Mouse (Mus musculus): ENCODE results near the gene Nudt8. TPM values are rescaled to one million over a fixed set of nuclear protein-coding genes. Genes with fewer than 3 reads are reported as not detected.

Gene Nudt8
- total RNA-seq, 2 experiments from 2014 or later = 9.9 to 10.2 TPM

DNA sequence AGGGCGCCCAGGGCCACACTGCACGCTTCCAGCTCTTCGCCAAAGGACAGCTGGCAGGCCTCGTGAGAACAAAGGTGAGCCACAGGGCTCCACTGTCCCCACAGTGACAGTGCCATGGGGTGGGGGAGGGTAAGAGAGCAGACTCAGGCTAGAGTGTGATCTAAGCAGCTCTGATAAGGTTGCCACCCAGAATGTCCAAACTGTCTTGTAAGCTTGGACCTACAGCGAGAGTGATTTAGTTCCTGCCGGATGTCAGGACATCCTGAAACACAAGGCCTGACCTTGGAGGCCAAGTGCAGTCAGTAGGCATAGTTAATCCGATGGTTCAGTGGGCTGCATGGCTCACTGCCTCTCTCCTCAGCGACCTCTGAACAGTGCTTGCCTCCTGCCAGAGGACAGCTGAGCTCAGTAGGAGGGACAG, 15.1 kb upstream of the Nudt8 start:
- DNase-seq (ENCODE audit: extremely low spot score in 1 of 2, low spot score in 1 of 2) = no peak

DNA sequence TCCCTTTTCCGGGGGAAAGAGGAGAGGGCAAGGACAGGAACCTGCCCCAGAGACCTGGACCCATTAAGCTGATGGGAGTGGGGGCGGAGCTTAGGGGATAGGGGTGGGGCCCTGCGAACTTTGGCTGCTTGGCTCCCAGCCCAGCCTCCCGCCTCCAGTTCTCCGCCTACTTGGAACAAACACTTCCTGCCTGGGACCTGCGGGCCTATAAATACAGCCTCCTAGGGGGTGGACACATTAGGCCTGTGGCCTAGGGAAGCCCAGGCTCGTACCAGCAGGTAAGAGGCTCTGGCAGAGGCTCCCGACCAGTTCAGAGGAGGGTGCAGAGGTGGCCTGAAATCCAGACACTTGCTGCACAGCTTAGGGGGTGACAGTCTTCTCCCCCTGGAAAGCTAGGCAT, 14.0 kb upstream of the Nudt8 start, which contains the start of gene Acy3:
Gene Acy3 (plus strand): TSS at position 237 of the 400 bp plus-strand sequence.
- peak in 1 of 2 experiments; percentile 29 for DNase-seq (ENCODE audit: extremely low spot score in 1 of 2, low spot score in 1 of 2)

DNA sequence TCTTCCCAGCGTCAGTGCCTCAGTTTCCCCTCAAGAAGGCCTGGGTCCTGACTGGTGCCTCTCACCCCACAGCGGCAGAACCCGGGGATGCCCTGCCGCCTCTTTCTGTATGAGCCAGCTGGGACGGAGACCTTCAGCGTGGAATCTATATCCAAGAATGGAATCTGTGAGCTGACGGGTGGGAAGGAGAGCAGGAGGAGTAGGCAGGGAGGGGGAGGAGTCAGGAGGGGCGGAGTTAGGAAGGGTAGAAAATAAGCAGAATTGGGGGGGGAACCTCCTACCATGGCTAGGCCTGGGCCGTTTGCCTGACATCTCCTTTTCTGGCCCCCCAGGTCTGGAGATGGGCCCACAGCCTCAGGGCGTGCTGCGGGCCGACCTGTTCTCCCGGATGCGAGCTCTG, 12.3 kb upstream of the Nudt8 start:
- DNase-seq (ENCODE audit: extremely low spot score in 1 of 2, low spot score in 1 of 2) = no peak

DNA sequence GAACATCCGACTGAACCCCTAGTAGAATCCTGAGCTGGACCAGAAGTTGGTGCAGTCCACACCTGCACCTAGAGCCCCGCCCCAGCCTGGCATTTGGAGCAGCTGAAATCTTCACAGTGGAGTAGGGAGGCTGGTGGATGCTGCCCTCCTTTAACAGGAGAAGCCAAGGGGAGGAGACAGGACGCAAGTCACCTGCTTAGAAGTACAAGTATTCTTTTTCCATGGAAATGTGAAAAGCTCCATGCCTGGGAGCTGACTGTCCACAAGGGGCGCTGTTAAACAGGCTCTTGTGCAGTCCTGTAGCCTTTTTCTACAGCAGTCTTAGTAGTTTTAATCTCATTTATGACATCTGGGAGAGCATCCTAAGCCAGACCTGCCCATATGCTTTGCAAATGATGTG, 11.6 kb upstream of the Nudt8 start:
- no peak for DNase-seq (ENCODE audit: extremely low spot score in 1 of 2, low spot score in 1 of 2)

DNA sequence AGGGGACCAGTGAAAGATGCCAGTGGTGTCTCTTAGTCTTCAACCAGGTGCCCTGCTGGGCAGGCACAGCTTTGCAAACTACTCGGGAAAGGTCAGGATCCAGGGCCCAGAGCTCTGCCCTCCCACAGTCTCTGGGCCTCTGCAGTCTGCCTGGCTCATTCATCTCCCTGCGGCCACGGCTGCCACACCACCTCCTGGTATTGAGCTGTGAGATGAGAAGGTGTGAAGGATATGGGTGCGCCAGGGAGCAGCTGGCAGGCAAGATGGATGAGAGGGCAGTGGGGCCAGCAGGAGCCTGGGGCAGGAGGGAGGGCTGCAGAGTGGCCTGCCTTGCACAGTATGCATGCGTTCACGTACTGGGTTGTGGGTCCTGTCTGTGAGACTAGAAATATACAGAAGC, 9.6 kb upstream of the Nudt8 start:
- no peak for DNase-seq (ENCODE audit: extremely low spot score in 1 of 2, low spot score in 1 of 2)

DNA sequence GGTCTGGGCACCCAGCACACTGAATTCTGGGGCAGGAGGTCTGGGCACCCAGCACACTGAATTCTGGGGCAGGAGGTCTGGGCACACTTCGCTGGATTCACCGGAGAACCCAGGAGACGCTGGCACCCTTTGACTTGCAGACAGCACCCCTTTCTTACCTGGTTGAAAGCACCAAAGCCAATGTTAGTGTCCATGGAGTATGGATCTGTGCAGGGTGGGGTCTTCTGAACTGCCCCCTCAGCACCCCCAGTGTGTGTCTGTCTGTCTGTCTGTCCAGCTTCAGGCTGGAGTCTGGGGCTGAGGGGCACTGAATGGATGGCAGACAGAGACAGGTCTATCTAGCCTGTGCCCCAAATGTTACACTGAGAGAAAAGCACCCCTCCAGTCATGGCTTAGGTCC, 8.8 kb upstream of the Nudt8 start:
- DNase-seq (ENCODE audit: extremely low spot score in 1 of 2, low spot score in 1 of 2) = no peak

DNA sequence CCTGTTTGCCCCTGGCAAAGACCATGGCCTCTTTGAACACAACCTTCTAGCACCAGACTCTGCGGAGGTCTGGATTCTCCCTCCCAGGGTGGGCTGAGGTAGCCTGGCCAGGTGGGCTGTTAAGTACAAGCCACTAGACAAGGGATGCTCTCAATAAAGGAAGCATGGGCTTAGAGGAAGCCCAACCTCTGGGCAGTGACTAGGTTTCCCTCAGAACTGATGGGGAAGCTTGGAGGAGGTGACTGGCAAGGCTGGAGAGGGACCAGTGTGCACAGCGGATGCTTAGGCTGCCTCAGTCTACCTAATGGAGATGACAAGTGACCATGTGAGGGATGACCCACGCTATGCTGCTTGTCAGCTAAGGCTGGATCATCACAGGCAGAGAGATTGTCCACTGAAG, 8.4 kb upstream of the Nudt8 start:
- DNase-seq (ENCODE audit: extremely low spot score in 1 of 2, low spot score in 1 of 2) = no peak

DNA sequence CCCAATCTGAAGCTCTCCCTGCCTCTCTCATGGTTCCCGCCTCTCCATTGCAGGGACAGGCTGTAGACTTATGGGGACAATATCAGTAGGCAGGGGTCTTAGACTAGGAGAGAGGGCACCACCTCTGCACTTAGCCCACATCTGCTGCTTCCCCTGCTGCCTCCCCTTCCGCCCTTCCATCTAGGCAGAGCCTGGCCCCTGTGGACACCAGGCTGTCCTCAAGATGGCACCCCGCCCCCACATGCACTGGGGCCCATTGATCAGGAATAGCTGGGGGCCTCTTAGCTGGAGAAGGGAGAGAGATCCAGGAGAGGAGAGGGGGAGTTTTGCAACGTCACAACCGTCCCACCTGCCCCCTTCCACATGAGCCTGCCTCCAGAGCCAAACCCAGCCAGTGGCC, 8.0 kb upstream of the Nudt8 start, which contains the start of gene Tbx10:
Gene Tbx10 (plus strand): TSS at position 337 of the 400 bp plus-strand sequence.
- DNase-seq (ENCODE audit: extremely low spot score in 1 of 2, low spot score in 1 of 2) = no peak

DNA sequence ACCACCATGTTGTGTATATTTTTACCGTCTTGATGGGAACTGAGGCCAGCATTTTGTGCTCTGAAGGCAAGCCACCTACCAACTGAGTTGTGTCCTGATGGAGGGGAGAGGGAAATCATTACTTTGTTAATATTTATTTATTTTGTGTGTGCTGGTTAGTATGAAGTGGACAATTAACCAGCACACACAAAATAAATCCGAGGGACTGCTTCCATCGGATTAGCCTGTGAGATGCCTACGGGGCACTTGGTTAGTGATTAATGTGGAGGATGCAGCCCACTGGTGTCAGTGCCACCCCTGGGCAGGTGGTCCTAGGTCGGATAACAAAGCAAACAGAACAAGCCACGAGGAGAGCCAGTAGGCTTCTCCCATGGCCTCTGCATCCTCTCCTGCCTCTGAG, 5.4 kb upstream of the Nudt8 start:
- DNase-seq (ENCODE audit: extremely low spot score in 1 of 2, low spot score in 1 of 2) = no peak

DNA sequence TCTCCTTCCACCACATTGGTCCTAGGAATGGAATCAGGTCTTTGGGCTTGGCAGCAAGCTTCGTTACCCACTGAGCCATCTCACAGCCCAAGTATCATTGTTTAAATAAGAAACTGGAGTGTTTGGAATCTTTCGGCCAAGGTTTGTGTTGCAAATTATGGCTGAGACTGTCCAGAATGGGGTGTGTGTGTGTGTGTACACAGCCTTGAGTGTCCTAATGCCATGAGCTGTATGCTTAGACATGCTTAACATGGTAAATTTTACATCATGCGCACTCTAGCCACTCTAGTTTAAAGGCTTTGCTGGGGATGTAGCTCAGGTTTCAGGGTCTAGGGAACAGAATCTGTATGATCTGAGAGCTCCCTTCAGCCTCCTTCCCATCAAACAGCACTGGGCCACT, 4.9 kb upstream of the Nudt8 start:
- no peak for DNase-seq (ENCODE audit: extremely low spot score in 1 of 2, low spot score in 1 of 2)

DNA sequence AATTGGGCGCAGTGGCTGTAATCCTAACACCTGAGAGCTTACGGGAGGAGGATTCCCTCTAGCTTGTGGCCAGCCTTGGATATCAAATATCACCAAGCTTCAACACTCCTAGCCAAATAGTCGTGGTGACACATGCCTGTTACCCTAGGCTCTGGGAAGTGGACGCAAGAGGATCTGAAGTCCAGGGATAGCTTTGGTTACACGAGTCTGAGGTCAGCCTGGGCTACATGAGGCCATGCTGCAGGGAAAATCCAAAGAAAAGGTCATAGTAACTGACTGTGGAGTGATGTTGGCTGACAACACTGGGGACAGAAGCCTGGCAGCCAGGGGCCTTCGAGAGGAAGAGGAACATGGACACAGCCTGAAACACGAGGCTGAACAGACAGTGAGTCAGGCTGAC, 4.3 kb upstream of the Nudt8 start:
- DNase-seq (ENCODE audit: extremely low spot score in 1 of 2, low spot score in 1 of 2) = no peak

DNA sequence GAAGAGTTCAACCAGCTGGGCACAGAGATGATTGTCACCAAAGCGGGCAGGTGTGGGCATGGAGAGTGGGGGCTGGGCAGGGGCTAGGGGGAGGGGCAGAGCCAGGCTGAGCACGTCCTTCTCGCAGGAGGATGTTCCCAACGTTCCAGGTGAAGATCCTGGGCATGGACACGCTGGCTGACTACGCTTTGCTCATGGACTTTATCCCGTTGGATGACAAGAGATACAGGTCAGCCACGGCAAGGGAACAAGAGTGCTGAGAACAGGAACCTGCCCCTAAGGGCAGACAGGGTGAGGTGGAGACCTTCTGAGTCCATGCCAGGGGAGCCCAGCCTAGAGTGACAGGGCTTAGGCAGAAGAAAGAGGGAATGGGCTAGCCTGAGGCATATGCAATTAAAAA, 3.6 kb upstream of the Nudt8 start:
- DNase-seq (ENCODE audit: extremely low spot score in 1 of 2, low spot score in 1 of 2) = no peak

DNA sequence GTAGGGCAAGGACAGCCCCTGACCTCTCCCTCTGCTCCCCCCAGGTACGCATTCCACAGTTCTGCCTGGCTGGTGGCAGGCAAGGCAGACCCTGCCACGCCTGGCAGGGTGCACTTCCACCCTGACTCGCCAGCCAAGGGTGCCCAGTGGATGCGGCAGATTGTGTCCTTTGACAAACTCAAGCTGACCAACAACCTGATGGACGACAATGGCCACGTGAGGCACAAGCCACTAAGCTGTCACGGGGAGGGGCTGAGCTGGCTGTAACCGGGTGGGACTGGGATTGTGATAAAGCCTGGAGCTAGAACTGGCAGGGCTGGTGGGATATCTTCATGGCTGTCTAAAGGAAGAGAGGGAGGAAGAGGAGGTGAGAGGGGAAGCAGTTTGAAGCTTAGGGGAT, 3.1 kb upstream of the Nudt8 start:
- no peak for DNase-seq (ENCODE audit: extremely low spot score in 1 of 2, low spot score in 1 of 2)

DNA sequence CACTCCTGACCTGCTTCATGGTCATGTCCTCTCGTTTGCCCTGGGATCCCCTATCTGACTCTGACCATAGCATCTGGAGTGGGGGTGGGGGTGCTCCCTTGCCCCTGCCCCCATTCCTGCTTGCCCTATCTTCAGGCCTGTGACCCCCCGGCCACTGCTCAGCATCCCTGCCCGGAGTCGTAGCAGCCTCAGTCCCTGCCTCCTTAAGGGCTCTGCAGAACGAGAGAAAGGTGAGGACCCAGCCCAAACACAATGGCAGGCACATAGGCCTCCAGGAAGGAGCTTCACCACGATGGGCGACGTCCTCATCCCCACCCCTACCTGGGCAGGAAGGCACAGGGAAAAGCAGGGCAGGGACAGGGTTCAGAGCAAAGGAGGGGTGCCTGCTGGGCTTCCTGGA, 2.0 kb upstream of the Nudt8 start:
- no peak for DNase-seq (ENCODE audit: extremely low spot score in 1 of 2, low spot score in 1 of 2)

DNA sequence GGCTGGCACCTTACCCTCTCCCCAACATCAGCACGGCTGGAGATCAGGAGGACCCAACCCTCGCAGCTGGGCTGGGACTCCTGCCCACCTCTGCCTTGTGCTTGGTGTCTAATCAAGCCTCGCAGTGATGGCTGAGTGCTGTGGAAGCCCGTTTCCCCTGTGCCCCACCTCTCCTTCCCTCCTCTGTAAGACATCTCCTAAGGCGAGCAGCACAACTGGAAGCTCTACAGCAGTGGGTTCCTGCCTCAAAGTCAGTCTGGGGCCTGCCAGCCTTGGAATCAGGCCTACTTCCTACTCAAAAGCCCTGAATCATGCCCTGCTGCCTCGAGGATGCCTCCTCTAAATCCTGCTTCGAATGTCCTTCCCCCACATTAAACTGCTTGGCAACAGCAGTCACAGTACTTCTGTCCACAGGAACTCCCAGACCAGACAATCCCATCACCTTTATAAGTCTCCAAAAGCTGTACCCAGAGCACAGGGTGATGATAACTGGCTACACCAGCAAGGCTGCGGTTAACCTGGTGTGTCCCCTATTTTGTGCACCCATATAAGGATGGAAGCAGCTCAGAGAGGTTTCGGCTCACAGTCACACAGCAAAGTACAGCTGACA, 1.2 kb upstream of the Nudt8 start:
- DNase-seq (ENCODE audit: extremely low spot score in 1 of 2, low spot score in 1 of 2) = no peak

DNA sequence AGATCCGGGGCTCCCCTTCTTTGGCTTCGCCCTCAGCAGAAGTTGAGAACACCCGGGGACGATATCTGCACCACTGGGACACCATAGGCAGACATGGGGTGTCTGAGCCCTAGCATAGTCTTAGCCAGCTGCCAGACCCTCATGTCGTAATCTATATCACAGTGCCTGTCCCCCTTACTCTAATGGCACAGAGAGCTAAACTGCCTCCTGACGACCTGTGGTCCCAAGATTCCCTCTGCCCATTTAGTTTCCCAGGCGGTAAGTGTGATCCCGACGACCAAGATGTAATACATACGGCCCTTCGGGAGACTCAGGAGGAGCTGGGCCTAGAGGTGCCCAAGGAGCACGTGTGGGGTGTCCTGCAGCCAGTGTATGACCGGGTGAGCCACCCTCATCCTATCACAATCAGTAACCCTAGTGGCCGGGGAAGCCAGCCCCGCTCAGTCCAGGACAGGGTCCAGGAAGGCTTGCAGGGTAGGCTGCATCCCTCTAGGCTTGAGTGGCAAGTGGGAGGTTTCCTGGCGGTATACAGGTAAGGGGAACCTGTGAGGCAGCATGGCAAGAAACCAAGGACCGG, 657 bp downstream of the Nudt8 start:
- no peak for DNase-seq (ENCODE audit: extremely low spot score in 1 of 2, low spot score in 1 of 2)

DNA sequence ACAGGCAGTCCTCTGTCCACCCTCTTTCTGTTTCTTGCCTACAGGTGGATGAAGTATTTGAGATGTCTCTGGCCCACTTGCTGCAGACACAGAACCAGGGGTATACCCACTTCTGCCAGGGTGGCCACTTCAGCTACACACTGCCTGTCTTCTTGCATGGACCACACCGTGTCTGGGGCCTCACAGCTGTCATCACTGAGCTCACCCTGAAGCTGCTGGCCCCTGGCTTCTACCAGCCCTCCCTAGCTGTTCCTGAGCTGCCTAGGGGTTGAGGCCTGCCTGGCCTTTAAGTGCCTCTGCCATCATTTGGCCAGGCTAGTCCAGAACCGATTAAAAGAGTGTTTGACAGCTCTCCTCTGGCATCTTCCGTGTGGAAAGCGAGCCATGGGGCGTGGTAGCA, 1.4 kb downstream of the Nudt8 start:
- DNase-seq (ENCODE audit: extremely low spot score in 1 of 2, low spot score in 1 of 2) = no peak

DNA sequence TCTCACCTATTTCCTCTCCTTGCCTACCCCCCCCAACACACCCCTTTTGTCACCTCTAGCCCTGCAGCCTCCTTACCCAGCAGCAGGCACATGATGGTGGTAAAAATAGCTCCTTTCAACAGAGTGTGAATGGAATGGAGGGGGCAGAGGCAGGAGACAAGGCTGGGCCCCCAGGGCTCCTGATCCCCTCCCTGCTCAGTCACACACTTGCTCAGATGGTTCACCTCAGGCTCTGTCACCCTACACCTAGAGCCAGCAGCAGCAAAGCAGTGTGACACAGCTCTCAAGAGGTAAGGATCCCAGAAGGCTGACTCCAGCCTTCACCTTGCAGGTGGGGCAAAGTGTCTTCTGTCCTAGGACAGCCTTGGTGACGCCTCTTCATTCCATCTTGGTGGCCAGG, 2.7 kb downstream of the Nudt8 start, which contains the start of gene Doc2g:
Gene Doc2g (plus strand): TSS at position 202 of the 400 bp plus-strand sequence.
- DNase-seq (ENCODE audit: extremely low spot score in 1 of 2, low spot score in 1 of 2) = no peak

DNA sequence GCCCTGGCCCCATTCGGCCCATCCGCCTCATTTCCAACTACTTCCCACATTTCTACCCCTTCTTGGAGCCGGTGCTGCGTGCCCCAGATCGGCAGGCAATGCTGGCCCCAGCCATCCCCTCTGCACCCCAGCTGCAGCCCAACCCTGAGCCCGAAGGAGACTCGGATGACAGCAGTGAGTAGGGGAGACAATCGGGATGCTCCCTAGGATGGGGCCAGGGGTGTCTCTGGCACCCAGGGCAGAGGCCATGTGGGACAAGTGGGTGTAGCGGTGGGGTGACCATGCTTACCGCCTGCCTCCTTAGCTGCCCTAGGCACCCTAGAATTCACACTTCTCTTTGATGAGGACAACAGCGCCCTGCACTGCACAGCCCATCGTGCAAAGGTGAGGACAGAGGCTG, 3.3 kb downstream of the Nudt8 start:
- no peak for DNase-seq (ENCODE audit: extremely low spot score in 1 of 2, low spot score in 1 of 2)

DNA sequence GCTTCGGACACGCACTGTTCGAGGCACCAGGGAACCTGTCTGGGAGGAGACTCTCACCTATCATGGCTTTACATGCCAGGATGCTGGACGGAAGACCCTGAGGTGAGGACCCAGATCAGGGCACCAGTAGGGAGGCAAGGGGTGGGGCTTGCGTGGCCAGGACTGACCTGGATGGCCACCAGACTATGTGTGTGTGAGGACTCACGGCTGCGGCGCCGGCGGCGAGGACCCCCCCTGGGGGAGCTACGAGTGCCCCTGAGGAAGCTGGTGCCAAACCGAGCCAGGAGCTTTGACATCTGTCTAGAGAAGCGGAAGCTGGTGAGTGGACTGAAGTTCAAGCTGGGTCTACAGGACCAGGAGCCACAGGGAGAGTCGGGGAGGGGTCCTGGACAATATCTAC, 4.0 kb downstream of the Nudt8 start:
- DNase-seq (ENCODE audit: extremely low spot score in 1 of 2, low spot score in 1 of 2) = no peak

DNA sequence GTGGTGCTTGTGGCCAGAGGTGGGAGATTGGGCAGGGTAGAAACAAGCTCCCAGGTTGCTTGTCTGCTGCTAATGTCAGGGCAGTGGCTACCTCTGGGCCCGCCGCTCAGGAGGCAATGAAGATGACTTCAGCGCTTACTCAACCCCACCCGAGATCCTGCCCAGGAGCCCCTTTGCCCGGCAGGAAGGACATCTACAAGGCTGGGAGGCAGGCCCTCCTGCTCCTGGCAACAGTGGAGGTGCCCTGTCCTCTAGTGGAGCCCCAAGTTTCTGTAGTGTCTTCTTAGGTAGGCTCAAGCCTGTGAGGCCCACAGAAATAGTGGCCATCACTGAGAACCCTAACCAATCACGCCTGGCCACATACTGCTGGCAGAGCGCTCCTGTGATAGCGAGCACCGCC, 4.7 kb downstream of the Nudt8 start:
- no peak for DNase-seq (ENCODE audit: extremely low spot score in 1 of 2, low spot score in 1 of 2)

DNA sequence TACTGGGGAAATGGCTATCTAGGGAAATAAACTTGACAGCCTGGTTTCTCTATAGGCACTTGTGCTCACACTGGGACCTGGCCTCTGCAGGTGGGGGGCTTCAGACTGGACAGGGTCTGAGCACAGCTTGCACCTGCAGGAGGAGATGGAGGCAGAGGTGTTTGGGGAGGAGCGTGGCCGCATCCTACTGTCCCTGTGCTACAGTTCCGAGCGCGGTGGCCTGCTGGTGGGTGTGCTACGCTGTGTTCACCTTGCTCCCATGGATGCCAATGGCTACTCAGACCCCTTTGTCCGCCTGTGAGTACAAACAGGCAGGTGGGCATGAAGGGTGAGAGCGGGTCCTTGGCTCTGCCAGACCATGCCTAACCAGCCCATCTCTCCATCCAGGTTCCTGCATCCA, 5.6 kb downstream of the Nudt8 start:
- no peak for DNase-seq (ENCODE audit: extremely low spot score in 1 of 2, low spot score in 1 of 2)

DNA sequence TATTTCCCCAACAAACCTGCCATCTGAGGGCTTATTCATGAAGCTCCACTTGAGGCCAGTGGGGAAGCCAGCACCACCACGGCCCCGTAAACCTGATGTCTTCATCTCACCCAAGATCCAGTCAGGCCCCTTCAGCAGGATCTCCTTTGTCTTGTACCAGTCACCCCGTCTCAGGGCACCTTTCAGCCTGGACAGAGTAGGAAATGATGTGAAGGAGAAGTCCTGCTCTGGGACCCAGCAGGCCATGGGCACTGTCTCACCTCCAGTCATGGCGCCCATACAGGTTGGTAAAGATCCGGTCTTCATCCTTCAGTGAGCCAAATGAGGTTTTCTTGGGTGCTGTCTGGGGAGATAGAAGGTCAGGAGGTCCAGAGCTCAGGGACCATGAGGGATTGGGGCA, 10.7 kb downstream of the Nudt8 start:
- no peak for DNase-seq (ENCODE audit: extremely low spot score in 1 of 2, low spot score in 1 of 2)

All from layer of hippocampus, postnatal 25 days (tissue).